Mouse (Mus musculus) cortical plate, adult 2 months (tissue): Measurements from ENCODE around the gene Slc11a1.

ENCODE experiments used
- CTCF ChIP-seq: fragments of 200-500 bp; IDR thresholded peaks from 2 replicates; pipeline ENCODE4 v1.5.1; 2011; ENCODE audit warnings: mild to moderate bottlenecking, control low read depth, low read length; ENCODE audit not compliant: insufficient read depth; ENCODE audit errors: extremely low read depth
- POLR2A ChIP-seq: fragments of 200-500 bp; IDR thresholded peaks from 2 replicates; pipeline ENCODE4 v1.6.1; 2011; ENCODE audit warnings: mild to moderate bottlenecking, low read length, control low read depth; ENCODE audit not compliant: insufficient read depth; ENCODE audit errors: extremely low read depth

DNA sequence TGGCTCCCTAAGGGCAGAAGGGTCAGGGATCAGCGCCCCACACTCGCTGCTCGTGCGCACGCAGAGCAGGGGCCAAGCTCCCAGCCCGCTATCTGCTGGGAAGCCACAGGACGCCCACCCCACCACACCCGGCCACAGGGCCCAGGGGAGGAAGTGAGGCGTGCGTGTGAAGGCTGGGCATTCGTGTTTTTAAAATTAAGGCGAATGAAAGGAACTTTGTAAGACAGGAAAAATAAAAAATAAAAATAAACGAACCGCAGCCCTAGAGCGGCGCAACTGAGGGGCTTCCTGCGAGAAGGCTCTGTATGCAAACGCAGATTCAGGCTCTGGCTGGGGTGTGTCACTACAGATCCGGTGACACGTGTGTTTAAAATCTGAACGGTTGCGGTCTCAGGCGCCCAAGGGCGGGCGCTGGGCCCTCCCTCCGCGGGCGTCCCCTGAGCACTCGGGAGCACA is 14.9 kb downstream of the Slc11a1 start:
- TF ChIP-seq POLR2A, result no peak
- no peak for TF ChIP-seq CTCF
